Mouse (Mus musculus) embryonic fibroblast, embryonic 13.5 days (primary cell): Measurements from ENCODE around the gene Fam124a.

Experiments used
- CTCF ChIP-seq: IDR thresholded peaks from 2 replicates; pipeline ENCODE4 v1.5.1; 2011; ENCODE audit warnings: mild to moderate bottlenecking, control low read depth, low read length, moderate library complexity, borderline replicate concordance; ENCODE audit not compliant: insufficient read depth
- POLR2A ChIP-seq: IDR thresholded peaks from 2 replicates; pipeline ENCODE4 v1.6.1; 2011; ENCODE audit warnings: low read depth, mild to moderate bottlenecking, control low read depth, low read length, moderate library complexity

DNA sequence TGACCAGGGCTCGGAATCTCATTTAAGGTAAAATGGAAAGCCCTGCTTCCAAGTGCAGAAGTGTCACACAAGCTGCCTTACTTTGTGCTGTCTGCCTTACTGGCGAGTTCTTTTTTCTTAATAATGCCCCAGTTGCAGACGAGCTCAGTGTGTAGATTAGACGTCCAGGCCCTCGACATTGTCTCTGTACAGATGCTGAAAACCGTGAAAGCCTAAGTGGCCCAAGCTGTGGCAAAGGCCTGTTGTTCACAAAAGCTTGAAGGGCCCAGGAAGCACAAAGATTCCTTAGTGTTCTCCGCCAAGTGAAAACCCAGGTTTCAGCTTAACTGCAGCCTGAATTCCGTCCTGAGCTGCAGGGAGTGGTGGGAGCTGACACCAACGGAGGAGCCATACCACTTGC, 26.2 kb downstream of the Fam124a start:
- TF ChIP-seq CTCF (no peak), POLR2A (no peak)
